Mouse (Mus musculus) embryonic fibroblast, embryonic 13.5 days (primary cell): ENCODE measurements around the gene Npat. TPM values are rescaled to one million over a fixed set of nuclear protein-coding genes. Genes with fewer than 3 reads are reported as not detected.

Experiments
- H3K27ac ChIP-seq: 2 replicates; pipeline ENCODE4 v1.5.1; 2012; ENCODE audit warnings: low read length, control low read depth, inconsistent platforms; ENCODE audit not compliant: insufficient read depth
- H3K4me1 ChIP-seq: 2 replicates; pipeline ENCODE4 v1.6.1; 2011; ENCODE audit warnings: low read length; ENCODE audit not compliant: control insufficient read depth, insufficient read depth
- H3K4me3 ChIP-seq: 2 replicates; pipeline ENCODE4 v1.5.1; 2011; ENCODE audit warnings: mild to moderate bottlenecking, control low read depth, low read length; ENCODE audit not compliant: insufficient read depth
- CTCF ChIP-seq: IDR thresholded peaks from 2 replicates; pipeline ENCODE4 v1.5.1; 2011; ENCODE audit warnings: mild to moderate bottlenecking, control low read depth, low read length, moderate library complexity, borderline replicate concordance; ENCODE audit not compliant: insufficient read depth
- POLR2A ChIP-seq: IDR thresholded peaks from 2 replicates; pipeline ENCODE4 v1.6.1; 2011; ENCODE audit warnings: low read depth, mild to moderate bottlenecking, control low read depth, low read length, moderate library complexity
- polyA plus RNA-seq: library from polyadenylated mRNA; stranded (reverse); fragments of >200 nt; gene quantifications from 2 replicates; pipeline ENCODE4 v1.2.4, GENCODE M21; 2011; ENCODE audit warnings: low read depth; ENCODE audit not compliant: missing spikeins, insufficient read length

Npat gene
- polyA plus RNA-seq, 1 experiment = 27.7 TPM

DNA sequence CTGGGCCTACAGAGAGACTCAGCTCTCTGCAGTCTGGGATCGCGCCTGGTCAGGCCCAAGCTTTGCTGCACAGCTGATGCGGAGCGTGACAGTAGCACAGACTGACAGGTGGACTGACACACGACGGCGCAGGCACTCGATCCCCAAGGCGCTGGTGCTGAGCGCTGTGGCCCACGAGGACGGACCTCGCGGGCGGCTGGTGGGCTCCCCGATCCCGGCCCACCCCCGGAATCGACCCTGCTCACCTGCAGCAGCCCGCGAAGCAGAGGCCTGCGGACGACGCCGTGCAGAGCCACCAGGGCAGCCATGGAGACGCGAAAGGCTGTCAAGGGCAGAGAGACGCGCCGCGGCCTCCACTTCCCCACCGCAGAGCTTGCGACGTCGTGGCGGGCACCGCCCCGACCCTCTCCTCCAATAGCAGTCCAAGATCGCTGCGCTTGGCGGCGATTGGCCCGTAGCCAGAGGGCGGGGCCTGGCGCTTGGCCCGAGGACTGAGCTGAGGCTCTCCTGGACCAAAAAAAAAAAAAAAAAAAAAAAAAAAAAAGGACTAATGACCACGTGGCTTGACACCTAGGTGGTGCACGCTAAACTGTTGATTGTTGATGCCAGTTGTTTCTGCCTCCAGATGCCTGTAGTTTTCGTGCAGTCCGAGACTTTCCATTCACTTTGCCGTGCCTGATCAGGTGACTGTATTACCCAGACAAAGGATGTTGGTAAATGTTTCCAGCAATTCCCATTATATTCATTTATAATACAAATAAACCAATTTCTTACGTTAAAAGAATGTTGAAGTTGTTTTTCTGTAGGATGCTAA lies 73.3 kb downstream of the Npat start, which contains the start of gene Acat1:
Gene Acat1, minus strand, starts transcription at position 415 of the 814 bp plus-strand sequence.
- H3K27ac ChIP-seq = no peak within 1 kb of the TSS
- TF ChIP-seq CTCF (no peak), POLR2A (peak; percentile 85)

DNA sequence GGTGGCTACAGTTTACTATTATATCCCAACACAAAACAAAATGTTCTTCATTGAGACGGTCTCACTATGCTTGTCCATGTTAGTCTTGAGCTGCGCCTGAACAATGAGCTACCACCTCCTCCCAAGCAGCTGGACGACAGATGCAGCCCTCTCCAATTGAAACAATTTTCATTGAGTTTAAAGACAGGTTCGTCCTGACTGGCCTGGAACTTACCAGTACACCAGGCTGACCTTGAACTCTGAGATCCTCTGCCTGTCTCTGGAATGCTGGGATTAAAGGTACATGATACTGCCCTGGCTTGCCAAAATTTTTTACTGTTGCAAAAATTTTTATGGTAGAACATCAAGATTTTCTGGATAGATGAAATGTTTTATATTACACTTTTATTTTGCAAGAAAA lies 77.4 kb downstream of the Npat start:
- TF ChIP-seq POLR2A (no peak), CTCF (no peak)
- Histone ChIP-seq H3K27ac (no peak overlapping the region), H3K4me3 (no peak overlapping the region), H3K4me1 (no peaks in the 10 kb centered on the region)

More for the DNA sequence above, 73.3 kb downstream of the Npat start, which contains the start of gene Acat1:
- Histone ChIP-seq H3K4me1 (no peaks in the 10 kb centered on the region), H3K4me3 (peak within 1 kb of the TSS; percentile 67)

DNA sequence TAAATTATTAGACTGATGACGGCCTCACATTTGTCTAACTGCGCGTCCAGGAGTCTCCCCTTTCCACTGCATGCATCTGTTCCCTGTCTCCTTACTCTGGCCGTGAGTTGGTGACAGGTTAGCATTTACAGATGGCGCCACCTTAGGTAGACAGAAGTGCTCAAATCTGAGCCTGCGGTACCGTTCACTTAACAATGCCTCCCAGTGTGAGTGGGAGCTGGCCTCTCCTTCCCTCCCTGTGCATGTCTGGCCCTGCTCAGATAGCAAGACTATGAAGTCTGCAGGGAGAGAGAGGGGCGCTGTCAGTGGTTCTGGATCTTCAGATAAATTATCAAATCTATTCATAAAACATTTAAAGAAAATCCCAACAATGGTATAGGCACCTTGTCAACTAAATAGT lies 78.4 kb downstream of the Npat start:
- Histone ChIP-seq H3K27ac (no peak overlapping the region), H3K4me1 (no peaks in the 10 kb centered on the region), H3K4me3 (no peak overlapping the region)
- TF ChIP-seq CTCF (no peak), POLR2A (no peak)

Other genes with a start within 250 kb of the Npat start
- not detected in 2 replicates for gene Exph5, start 235.4 kb upstream of the Npat start, polyA plus RNA-seq
- gene Kdelc2, start 153.0 kb upstream of the Npat start, polyA plus RNA-seq = 34.7 and 51.7 TPM in 2 replicates
- 1.2 and 2.1 TPM in 2 replicates for gene 4930550C14Rik, start 134.7 kb upstream of the Npat start, polyA plus RNA-seq
- gene Atm, start 307 bp upstream of the Npat start, polyA plus RNA-seq = 19.3 and 19.9 TPM in 2 replicates
- gene Acat1, start 73.3 kb downstream of the Npat start, polyA plus RNA-seq = 46.7 and 75.9 TPM in 2 replicates
- gene Cul5, start 133.0 kb downstream of the Npat start, polyA plus RNA-seq = 58.1 and 76.3 TPM in 2 replicates
- not detected in 2 replicates for gene Rab39, start 169.2 kb downstream of the Npat start, polyA plus RNA-seq
- gene Slc35f2, start 234.5 kb downstream of the Npat start, polyA plus RNA-seq = 0.30 TPM in 1 of 2 replicates, not detected in the other